2 mouse cellular contexts compared by ENCODE assay signal in the genomic region with DNA sequence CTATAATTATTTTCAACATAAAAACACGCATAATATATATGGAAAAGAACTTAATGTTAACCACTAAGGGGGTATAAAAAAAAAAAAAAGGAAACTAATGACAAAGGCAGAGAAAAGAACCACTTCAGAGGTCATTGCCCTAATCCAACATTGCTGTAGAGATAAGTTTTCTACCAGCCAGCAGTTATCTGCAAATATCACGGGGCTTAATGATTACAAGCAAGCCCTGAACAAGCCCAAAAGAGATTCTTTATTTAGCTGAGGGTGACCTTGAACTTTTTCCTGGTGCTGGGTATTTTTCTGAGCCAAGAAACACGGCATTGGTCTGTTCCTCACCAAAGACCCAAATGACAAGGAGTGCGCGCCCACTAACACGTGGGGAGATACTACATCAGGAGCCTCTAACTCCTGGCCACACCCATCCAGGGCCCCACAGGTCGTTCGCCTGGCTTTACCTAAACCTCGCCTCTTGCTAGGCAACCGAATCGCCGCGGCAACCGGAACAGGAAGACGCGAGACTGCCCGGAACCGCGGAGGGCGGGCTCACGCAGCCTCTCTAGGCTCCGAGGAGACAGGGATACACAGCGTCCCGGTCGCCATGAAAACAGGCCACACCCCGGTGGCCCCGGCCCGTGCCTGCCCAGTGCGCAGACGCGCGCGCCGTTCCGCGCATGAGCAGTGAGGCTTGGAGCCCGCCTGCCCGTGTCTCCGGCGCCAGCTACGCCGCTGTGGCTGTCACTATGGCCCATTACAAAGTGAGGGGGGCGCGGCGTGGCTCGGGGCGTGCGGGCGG.
A peak's percentile ranks its signal among the peaks of the same experiment; 100 is the strongest.
TF ChIP-seq lines count a peak whose summit lies in the region.

A gene (plus strand): TSS at position 500 of the 793 bp plus-strand sequence.

TF ChIP-seq in C2C12, 6 proteins besides CTCF, POLR2A, EP300 and RAD21 (continued from another document):
- TF ChIP-seq MYOD1 (IDR thresholded peaks at IDR 0.05; ENCODE audit: control insufficient read depth, insufficient read length, low read depth): no peak

TF ChIP-seq in myocyte, 11 proteins besides CTCF, POLR2A, EP300 and RAD21 (continued from another document):
- TF ChIP-seq MYOG (IDR thresholded peaks at IDR 0.05; ENCODE audit: control insufficient read depth in 1 of 3, insufficient read depth in 1 of 3, insufficient read length in 2 of 3, low read depth in 2 of 3) (peak in 1 of 3 experiments; percentile 3), E2F4 (IDR thresholded peaks at IDR 0.05; ENCODE audit: insufficient read depth) (no peak), TCF12 (IDR thresholded peaks at IDR 0.05; ENCODE audit: insufficient read depth, poor library complexity, severe bottlenecking) (no peak), CEBPB (IDR thresholded peaks at IDR 0.05; ENCODE audit: insufficient read depth, poor library complexity, severe bottlenecking) (no peak), MAX (IDR thresholded peaks at IDR 0.05; ENCODE audit: low read depth) (no peak)
